Mouse (Mus musculus): ENCODE results near the gene Vtcn1.

Gene Vtcn1

DNA sequence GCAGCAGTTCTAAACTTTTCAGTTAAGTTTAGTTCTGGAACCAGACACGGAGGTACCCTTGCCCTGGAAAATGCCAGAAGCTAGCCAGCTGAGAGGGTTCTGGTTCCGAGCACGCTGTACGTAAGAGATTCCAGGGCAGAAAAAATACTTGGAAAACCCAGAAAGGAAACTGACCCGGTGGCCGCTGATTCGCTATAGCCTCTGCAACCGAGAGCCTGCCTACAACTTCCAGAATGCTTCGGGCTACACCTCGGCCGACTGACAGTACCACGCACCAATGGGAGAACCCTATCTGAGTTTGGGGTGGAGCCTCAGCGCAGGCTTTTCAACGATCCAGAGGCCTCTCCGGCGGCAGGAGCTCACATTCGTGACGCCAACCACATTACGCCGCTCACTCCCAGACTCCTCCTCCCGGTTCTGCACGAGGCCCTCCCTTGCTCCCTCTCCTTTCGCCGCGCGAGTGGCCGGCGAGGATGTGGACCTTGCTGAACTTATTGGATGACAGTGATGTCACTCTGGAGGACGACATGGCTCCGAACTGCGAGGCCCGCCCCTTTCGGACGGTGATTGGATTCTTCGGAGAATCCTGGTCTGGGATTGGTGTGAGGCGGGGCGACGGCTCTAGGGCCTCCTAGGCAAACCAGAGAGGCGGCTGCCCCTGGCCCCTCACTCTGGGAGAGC lies 96.7 kb downstream of the Vtcn1 start, which contains the start of gene Trim45:
TSS of gene Trim45 (plus strand) at position 378 of the 681 bp plus-strand sequence.
- DNase-seq (ENCODE audit: low spot score), result peak; percentile 97

DNA sequence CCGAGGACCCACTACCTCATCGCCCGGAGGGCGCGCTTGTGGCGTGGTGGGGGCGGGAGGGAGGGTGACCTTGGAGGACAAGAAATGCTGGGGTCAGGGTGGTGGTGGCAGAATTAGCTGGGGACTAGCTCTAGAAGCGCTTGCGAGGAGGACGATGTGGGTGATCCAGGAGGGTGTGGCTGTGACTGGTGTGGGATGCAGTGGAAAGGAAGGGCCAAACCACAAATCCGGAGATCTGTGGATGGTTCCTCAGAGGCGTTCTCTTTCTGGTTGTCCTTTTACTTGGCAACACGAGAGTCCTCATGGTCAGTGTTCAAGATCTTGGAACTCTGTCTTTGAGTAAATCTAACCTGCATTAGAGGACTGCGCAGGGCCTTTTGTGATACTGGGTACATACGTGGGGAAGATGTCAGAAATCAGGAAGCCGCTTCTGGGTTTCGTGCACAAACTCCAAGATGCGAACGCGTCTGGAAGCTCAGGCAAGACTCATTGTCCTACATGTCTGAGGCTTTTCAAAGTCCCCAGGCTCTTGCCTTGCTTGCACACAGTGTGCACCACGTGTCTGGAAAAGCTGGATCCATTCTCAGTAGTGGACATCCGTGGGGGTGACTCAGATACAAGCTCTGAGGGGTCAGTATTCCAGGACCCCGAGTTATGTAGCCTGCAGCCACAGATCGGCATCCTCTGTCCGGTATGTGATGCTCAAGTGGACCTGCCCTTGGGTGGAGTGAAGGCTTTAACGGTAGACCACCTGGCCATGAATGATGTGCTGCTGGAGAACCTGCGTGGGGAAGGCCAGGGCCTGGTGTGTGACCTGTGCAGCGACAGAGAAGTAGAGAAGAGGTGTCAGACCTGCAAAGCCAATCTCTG lies 97.5 kb downstream of the Vtcn1 start:
- no peak for DNase-seq (ENCODE audit: low spot score)

GRCm38 (mm10) chr3:100924065-100924732 lies 98.9 kb downstream of the Vtcn1 start:
- no peak for DNase-seq (ENCODE audit: low spot score)

DNA sequence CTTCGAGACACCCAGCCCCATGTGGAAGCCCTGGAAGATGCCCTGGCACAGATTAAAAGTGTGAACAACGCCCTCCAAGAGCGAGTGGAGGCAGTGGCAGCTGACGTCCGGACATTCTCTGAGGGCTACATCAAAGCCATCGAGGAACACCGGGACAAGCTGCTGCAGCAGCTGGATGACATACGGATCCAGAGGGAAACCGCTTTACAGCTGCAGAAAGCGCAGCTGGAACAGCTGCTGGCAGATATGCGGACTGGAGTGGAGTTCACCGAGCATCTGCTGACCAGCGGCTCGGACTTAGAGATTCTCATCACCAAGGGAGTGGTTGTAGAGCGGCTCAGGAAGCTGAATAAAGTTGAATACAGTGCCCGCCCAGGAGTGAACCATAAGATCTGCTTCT lies 99.9 kb downstream of the Vtcn1 start:
- DNase-seq (ENCODE audit: low spot score), result no peak

DNA sequence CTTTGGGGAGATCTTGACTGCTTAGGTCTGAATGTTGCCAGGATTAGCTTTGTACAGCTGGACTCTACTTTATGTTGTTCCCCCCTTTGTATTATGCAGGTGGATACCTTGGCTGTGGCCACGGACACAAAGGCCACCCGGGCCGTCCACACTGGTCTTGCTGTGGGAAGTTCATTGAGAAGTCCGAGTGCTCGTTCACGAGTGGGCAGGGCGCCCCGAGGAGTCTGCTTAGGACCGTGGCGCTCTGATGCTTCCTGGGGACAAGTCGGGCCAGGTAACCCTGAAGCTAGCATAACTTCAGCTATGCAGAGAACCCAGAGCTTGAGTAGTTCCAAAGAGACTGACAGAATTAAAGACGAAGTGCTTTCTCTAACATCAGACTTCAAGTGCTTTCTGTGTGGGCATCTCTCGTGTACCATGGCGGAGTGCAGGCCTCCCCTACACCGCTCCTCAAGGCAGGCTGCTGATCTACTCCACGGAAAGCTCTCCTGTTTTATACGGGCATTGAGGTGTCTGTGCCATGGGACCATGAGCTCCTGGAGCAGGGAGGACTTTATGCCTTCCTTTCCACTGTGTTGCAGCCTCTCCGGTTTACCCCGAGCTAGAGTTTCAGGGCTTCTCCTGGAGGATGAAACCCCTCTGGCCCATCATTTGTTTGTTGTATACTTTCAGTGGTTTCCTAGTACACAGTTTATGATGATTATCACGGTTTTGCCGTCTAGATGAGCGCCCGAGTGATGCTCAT lies 106.2 kb downstream of the Vtcn1 start:
- no peak for DNase-seq (ENCODE audit: low spot score)

DNA sequence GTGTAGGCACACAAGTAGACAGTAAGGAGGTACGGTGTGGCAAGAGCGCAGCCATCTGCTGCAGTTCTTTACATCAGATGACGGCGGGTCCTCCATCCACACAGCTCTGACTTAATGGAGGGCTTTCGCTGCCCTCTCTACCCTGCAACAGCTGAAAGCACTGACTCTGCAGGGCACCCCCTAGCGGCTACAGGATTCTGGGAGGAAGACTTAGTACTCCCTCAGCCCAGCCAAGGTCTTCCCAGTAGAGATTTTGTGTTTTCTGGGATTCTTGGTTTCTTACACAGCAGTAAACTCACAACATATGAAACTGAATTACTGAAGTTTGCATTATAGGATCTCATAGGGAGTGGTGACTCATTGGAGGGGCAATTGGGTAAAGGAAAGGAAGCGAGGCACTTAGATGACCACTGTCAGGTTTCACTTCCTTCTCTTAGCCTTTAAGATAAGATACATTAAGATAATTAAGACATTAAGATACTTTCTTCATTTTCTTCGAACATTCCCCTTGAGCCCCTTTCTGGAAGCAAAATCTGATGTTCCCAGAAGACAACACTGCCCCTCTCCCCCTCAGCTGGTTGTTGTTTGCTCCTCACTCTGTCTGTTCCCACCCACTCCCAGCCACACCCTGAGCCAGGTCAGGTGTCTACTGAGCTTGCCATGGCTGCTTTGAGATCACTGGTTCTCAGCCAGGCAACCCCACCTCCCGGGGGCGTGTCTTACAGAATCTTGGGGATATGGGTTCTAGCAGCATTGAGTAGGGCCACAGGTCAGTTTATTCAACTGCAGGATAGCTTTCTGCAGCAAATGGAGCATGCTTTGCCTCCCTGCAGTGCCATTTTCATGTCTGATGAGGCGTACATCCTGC lies 107.1 kb downstream of the Vtcn1 start:
- no peak for DNase-seq (ENCODE audit: low spot score)

DNA sequence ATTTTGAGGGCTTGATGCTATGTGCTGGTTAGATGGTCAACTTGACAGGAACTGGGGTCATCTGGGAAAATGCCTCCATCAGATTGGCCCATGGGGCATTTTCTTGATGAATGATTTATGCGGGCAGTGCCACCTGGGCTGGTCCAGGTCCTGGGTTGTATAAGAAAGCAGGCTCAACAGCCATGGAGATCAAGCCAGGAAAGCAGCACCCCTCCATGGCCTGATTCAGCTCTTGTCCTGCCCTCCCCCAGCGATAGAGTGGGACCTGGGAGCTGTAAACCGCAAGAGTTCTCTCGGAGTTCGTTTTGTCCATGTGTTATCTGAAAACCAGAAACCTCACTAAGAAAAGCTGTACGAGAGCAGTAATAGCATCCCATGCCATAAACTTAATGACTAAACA lies 110.3 kb downstream of the Vtcn1 start:
- no peak for DNase-seq (ENCODE audit: low spot score)

DNA sequence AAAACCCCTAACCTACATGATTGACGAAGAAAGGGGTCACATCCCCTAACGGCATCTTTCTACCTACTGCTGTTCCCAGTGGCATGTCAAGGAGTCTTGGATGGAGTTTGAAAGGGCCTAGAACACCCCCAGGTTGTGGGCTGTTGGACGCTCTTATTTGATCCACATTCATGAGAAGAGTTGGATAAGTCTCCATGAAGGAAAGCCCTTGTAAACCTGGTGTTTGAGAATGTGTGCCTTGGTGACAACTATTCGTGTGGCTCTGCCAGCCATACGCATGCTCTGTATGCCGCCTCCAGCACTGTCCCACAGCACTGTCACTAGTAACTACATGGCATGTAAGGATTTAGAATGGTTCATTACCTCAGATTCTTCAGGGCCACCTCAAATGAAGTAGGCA lies 110.9 kb downstream of the Vtcn1 start:
- no peak for DNase-seq (ENCODE audit: low spot score)

DNA sequence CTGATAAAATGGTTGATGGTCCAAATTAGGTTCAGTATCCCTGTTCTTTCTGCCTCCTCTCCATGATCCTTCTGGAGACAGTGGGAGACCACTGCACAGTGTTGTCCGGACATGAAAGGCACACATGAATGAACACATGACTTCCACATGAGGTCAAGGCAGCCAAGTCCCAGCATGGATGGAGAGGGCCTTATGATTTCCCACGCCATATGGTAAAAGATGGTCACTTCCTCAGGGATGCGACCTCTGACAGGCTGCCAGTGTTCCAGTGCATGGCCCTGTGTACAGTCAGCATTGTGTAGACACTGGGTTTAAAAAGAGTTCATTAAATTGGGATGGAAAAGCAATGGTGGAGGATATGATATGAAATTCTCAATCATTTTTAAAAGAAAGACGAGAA lies 113.0 kb downstream of the Vtcn1 start:
- DNase-seq (ENCODE audit: low spot score), result no peak

DNA sequence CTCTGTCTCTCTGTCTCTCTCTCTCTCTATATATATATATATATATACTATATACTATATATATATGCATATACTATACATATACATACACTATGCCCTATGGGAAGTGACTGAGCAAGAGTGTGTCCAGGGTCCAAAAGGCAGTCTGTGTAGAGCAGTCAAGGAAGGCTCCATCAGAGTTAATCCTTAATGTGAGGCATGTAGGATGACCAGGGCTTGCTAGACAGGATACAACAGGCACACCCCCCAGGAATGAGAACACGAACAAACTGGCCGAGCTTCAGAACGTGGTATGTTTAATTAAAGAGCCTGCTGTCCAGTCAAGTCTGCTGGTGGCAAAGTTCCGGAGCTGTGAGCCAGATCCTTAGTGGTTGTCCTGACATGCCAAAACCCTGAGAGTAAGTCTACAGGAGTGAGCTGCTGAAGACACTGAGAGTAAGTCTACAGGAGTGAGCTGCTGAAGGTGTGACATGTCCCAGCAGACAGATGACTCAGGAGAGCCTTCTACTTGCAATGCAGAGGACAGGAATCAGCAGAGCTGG lies 115.3 kb downstream of the Vtcn1 start:
- no peak for DNase-seq (ENCODE audit: low spot score)
